ENCODE assay signal across 9 mouse cellular contexts in genomic region chr7:49882694-49883389, GRCm38 (mm10). TPM values are rescaled to one million over a fixed set of nuclear protein-coding genes. Genes with fewer than 3 reads are reported as not detected.
DNase-seq lines count a peak whose midpoint lies in the region; ATAC-seq and TF ChIP-seq lines count a peak whose summit lies in the region.
"Had no signal": no experiment of that assay in that cellular context is flagged by ENCODE, and none has a peak within 500 bp of the region (broad histone marks: within the 10 kb centered on the region; RNA-seq: fewer than 3 reads in every experiment).

No protein-coding gene starts in this region.

- H3K9me3 ChIP-seq in forebrain, embryonic 15.5 days: no peaks in the 10 kb centered on the region
- H3K9me3 ChIP-seq in neural tube, embryonic 13.5 days: no peaks in the 10 kb centered on the region

- H3K27me3 ChIP-seq in forebrain, embryonic 15.5 days: no peaks in the 10 kb centered on the region
- no peaks in the 10 kb centered on the region; the same call in 1 of the 2 replicates for H3K27me3 ChIP-seq in neural tube, embryonic 13.5 days

- H3K4me2 ChIP-seq in forebrain, embryonic 15.5 days (replicated peaks): 0 out of 2 replicates have a peak overlapping the region, but pooled peaks have one; percentile 2
- 0 out of 2 replicates have a peak overlapping the region, but pooled peaks have one; percentile 0 for H3K4me2 ChIP-seq in neural tube, embryonic 13.5 days

- no peak overlapping the region for H3K27ac ChIP-seq in layer of hippocampus, adult 2 months
- peak overlapping the region; percentile 25 for H3K27ac ChIP-seq in forebrain, embryonic 15.5 days (replicated peaks)
- H3K27ac ChIP-seq in neural tube, embryonic 13.5 days (replicated peaks): peak overlapping the region; percentile 86

- TF ChIP-seq CTCF in layer of hippocampus, adult 2 months (conservative IDR thresholded peaks at IDR 0.05): peak; percentile 48

- peaks cover 14% of the 10 kb centered on the region for H3K4me1 ChIP-seq in forebrain, embryonic 15.5 days
- peaks cover 26% of the 10 kb centered on the region for H3K4me1 ChIP-seq in neural tube, embryonic 13.5 days (replicated peaks)

- H3K4me3 ChIP-seq in layer of hippocampus, adult 2 months: no peak overlapping the region
- H3K4me3 ChIP-seq in forebrain, embryonic 15.5 days: no peak overlapping the region
- no peak overlapping the region for H3K4me3 ChIP-seq in neural tube, embryonic 13.5 days

- ATAC-seq in forebrain, embryonic 15.5 days (replicated peaks): 0 out of 2 replicates have a peak, but pooled peaks have one; percentile 53
- peak; percentile 59; the same call in 1 of the 2 replicates for ATAC-seq in neural tube, embryonic 13.5 days (ENCODE audit: low read depth)

- H3K9ac ChIP-seq in forebrain, embryonic 15.5 days (replicated peaks): 0 out of 2 replicates have a peak overlapping the region, but pooled peaks have one; percentile 17
- peak overlapping the region; percentile 9; the same call in 1 of the 2 replicates for H3K9ac ChIP-seq in neural tube, embryonic 13.5 days

- DNase-seq in layer of hippocampus, adult 2 months (ENCODE audit: low spot score in 2 of 2): peak in 1 of 2 experiments; percentile 17
- DNase-seq in layer of hippocampus, adult 9-10 months (ENCODE audit: low spot score): no peak
- DNase-seq in kidney, postnatal 36 days: peak; percentile 3 to 19
- no peak for DNase-seq in adrenal gland, adult 2 months
- no peak for DNase-seq in thymus, postnatal 4 days

- no peaks in the 10 kb centered on the region for H3K36me3 ChIP-seq in forebrain, embryonic 15.5 days
- no peaks in the 10 kb centered on the region for H3K36me3 ChIP-seq in neural tube, embryonic 13.5 days

- WGBS in forebrain, embryonic 15.5 days: 15% methylated on average over 16 of the region's 16 CpGs
- WGBS in neural tube, embryonic 13.5 days: 23% methylated on average over 16 of the region's 16 CpGs

RNA-seq across cellular contexts. Expression of gene Slc6a5, which starts 27.1 kb away (rescaled TPM):
- not detected for total RNA-seq in layer of hippocampus, adult 2 months (2021)
- polyA plus RNA-seq in forebrain, embryonic 15.5 days (2015; fragmentation: Nextera tagmentation; extraction: Ambion mirVana): not detected in 2 replicates
- 14.3 and 14.4 TPM in 2 replicates for polyA plus RNA-seq in neural tube, embryonic 13.5 days (2015; fragmentation: Nextera tagmentation; extraction: Ambion mirVana)
- 1 to 10 TPM; 1.3 to 2.2 TPM for total RNA-seq in adrenal gland, adult 2 months (2021)
- 3.1 and 3.3 TPM in 2 replicates for polyA plus RNA-seq in adrenal gland, adult 2 months (2012; rRNA removed)
- total RNA-seq: common myeloid progenitor, adult 5-6 weeks; hematopoietic stem cell, adult 5-6 weeks had no signal

Comparison
In these comparisons a context has a peak if more than half of its experiments do, and no peak if none do; other contexts are left out.
1. DNase-seq: peak in kidney, postnatal 36 days (2 of 2); none in layer of hippocampus, adult 9-10 months (single experiment), adrenal gland, adult 2 months (single experiment) and thymus, postnatal 4 days (single experiment).